ENCODE assay signal across 28 mouse cellular contexts in genomic region chr11:89834068-89834467, GRCm38 (mm10). TPM values are rescaled to one million over a fixed set of nuclear protein-coding genes. Genes with fewer than 3 reads are reported as not detected.
"Had no signal": no experiment of that assay in that cellular context is flagged by ENCODE, and none has a peak within 500 bp of the region (broad histone marks: within the 10 kb centered on the region; RNA-seq: fewer than 3 reads in every experiment).

No protein-coding gene starts in this region.

- DNase-seq: cerebellum, adult 2 months; cerebellum, adult 8-10 months; cerebellum, adult 9-10 months; cerebellum, adult 9-11 months; cerebellum, postnatal 10 days; cerebellum, postnatal 14 days; cerebellum, postnatal 25 days; cerebellum, postnatal 36 days; embryo, embryonic 11 days; forebrain, postnatal 0 days; gastrocnemius, adult 2 months; gastrocnemius, postnatal 10 days; gastrocnemius, postnatal 14 days; gastrocnemius, postnatal 25 days; gastrocnemius, postnatal 36 days; heart, adult 11 months; heart, adult 18-20 months; heart, adult 2 months had no signal

- ATAC-seq: forebrain, embryonic 13.5 days; forebrain, embryonic 14.5 days; forebrain, embryonic 15.5 days; forebrain, embryonic 16.5 days; forebrain, postnatal 0 days had no signal

- H3K4me3 ChIP-seq: embryonic facial prominence, embryonic 12.5 days; embryonic facial prominence, embryonic 13.5 days; embryonic facial prominence, embryonic 15.5 days; erythroblast, embryonic 14.5 days; forebrain, embryonic 10.5 days; forebrain, embryonic 12.5 days; forebrain, embryonic 13.5 days; forebrain, embryonic 15.5 days; gastrocnemius, adult 2 months; heart, adult 2 months had no signal

- H3K27ac ChIP-seq: embryonic facial prominence, embryonic 12.5 days; embryonic facial prominence, embryonic 13.5 days; embryonic facial prominence, embryonic 15.5 days; forebrain, embryonic 10.5 days; forebrain, embryonic 12.5 days; forebrain, embryonic 13.5 days; forebrain, embryonic 15.5 days; gastrocnemius, adult 2 months; heart, adult 2 months had no signal

- H3K36me3 ChIP-seq: embryonic facial prominence, embryonic 12.5 days; embryonic facial prominence, embryonic 13.5 days; embryonic facial prominence, embryonic 15.5 days; forebrain, embryonic 10.5 days; forebrain, embryonic 12.5 days; forebrain, embryonic 15.5 days had no signal

- H3K9ac ChIP-seq: embryonic facial prominence, embryonic 12.5 days; embryonic facial prominence, embryonic 13.5 days; embryonic facial prominence, embryonic 15.5 days; forebrain, embryonic 12.5 days; forebrain, embryonic 13.5 days; forebrain, embryonic 15.5 days; forebrain, postnatal 0 days had no signal

- H3K27me3 ChIP-seq: embryonic facial prominence, embryonic 12.5 days; embryonic facial prominence, embryonic 13.5 days; embryonic facial prominence, embryonic 15.5 days; forebrain, embryonic 12.5 days; forebrain, embryonic 13.5 days; forebrain, embryonic 15.5 days had no signal

- H3K4me2 ChIP-seq: embryonic facial prominence, embryonic 12.5 days; embryonic facial prominence, embryonic 13.5 days; embryonic facial prominence, embryonic 15.5 days; forebrain, embryonic 12.5 days; forebrain, embryonic 13.5 days; forebrain, embryonic 15.5 days had no signal

- H3K9me3 ChIP-seq: embryonic facial prominence, embryonic 12.5 days; embryonic facial prominence, embryonic 13.5 days; embryonic facial prominence, embryonic 15.5 days; forebrain, embryonic 10.5 days; forebrain, embryonic 12.5 days; forebrain, embryonic 13.5 days; forebrain, embryonic 15.5 days had no signal

- H3K4me1 ChIP-seq: forebrain, embryonic 12.5 days; forebrain, embryonic 13.5 days; forebrain, embryonic 15.5 days had no signal

RNA-seq across cellular contexts. Expression of gene Ankfn1, which starts 56.6 kb away (rescaled TPM):
- polyA plus RNA-seq: erythroblast, embryonic 14.5 days had no signal
